Mouse (Mus musculus): ENCODE measurements around the gene Pced1b.

DNA sequence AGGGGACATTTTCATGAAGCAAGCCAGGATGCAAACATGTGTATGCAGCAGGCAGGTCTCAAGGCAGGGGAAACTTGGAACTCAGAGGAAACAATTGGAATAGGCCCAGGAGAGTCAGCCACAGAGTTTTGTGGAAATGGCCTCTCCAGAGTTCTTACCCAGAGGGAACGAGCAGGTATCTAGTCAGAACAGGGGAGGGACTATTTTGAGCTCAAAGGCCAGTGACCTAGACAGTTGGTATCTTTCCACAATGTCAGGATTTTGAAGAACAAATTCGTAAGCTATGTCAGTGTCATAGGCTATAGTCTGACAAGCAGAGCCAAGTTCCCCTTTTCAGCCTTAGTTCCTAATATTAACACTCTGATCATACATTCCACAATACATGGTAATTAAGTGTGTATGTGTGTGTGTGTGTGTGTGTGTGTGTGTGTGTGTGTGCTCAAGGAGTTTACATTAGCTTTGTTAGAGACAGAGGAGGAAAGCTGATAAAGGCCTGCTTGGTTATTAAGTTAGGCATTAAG lies 168.6 kb downstream of the Pced1b start:
- TF ChIP-seq CTCF (IDR thresholded peaks at IDR 0.05) (no peak), POLR2A (IDR thresholded peaks at IDR 0.05; ENCODE audit: insufficient read depth, low read depth, low read length) (no peak)

All from heart, adult 2 months (tissue).